Mouse (Mus musculus): Measurements from ENCODE around the gene Necab3. TPM values are rescaled to one million over a fixed set of nuclear protein-coding genes. Genes with fewer than 3 reads are reported as not detected.

Gene Necab3
- polyA plus RNA-seq, 1 experiment = not detected

GRCm38 (mm10) chr2:154525285-154525684 lies 33.4 kb downstream of the Necab3 start:
- Histone ChIP-seq H3K27ac (ENCODE audit: insufficient read depth, low read depth, low read length) (no peak overlapping the region), H3K4me3 (ENCODE audit: insufficient read depth, low read length) (no peak overlapping the region)
- TF ChIP-seq POLR2A (IDR thresholded peaks at IDR 0.05; ENCODE audit: borderline replicate concordance, low read depth, low read length) (no peak), CTCF (IDR thresholded peaks at IDR 0.05; ENCODE audit: low read depth, low read length) (no peak)

GRCm38 (mm10) chr2:154522334-154522733 lies 36.4 kb downstream of the Necab3 start:
- no peak for TF ChIP-seq CTCF (IDR thresholded peaks at IDR 0.05; ENCODE audit: low read depth, low read length)
- TF ChIP-seq POLR2A (IDR thresholded peaks at IDR 0.05; ENCODE audit: borderline replicate concordance, low read depth, low read length) = no peak
- no peak overlapping the region for H3K27ac ChIP-seq (ENCODE audit: insufficient read depth, low read depth, low read length)
- no peaks in the 10 kb centered on the region for H3K4me1 ChIP-seq (ENCODE audit: control insufficient read depth, insufficient read depth, low read length)
- H3K4me3 ChIP-seq (ENCODE audit: insufficient read depth, low read length) = no peak overlapping the region

More at GRCm38 (mm10) chr2:154525285-154525684, 33.4 kb downstream of the Necab3 start:
- no peaks in the 10 kb centered on the region for H3K4me1 ChIP-seq (ENCODE audit: control insufficient read depth, insufficient read depth, low read length)

- TF ChIP-seq POLR2A (IDR thresholded peaks at IDR 0.05; ENCODE audit: borderline replicate concordance, low read depth, low read length) = no peak
- TF ChIP-seq CTCF (IDR thresholded peaks at IDR 0.05; ENCODE audit: low read depth, low read length) = no peak
- Histone ChIP-seq H3K27ac (ENCODE audit: insufficient read depth, low read depth, low read length) (no peak overlapping the region), H3K4me3 (ENCODE audit: insufficient read depth, low read length) (no peak overlapping the region), H3K4me1 (ENCODE audit: control insufficient read depth, insufficient read depth, low read length) (no peaks in the 10 kb centered on the region)
These were observed 37.2 kb downstream of the Necab3 start for GRCm38 (mm10) chr2:154521449-154521848.

- H3K4me1 ChIP-seq (ENCODE audit: control insufficient read depth, insufficient read depth, low read length) = no peaks in the 10 kb centered on the region
- H3K4me3 ChIP-seq (ENCODE audit: insufficient read depth, low read length) = no peak overlapping the region
- TF ChIP-seq CTCF (IDR thresholded peaks at IDR 0.05; ENCODE audit: low read depth, low read length) (no peak), POLR2A (IDR thresholded peaks at IDR 0.05; ENCODE audit: borderline replicate concordance, low read depth, low read length) (no peak)
- no peak overlapping the region for H3K27ac ChIP-seq (ENCODE audit: insufficient read depth, low read depth, low read length)
These were observed 41.3 kb downstream of the Necab3 start for GRCm38 (mm10) chr2:154517424-154517823.

- Histone ChIP-seq H3K4me3 (ENCODE audit: insufficient read depth, low read length) (no peak overlapping the region), H3K27ac (ENCODE audit: insufficient read depth, low read depth, low read length) (no peak overlapping the region), H3K4me1 (ENCODE audit: control insufficient read depth, insufficient read depth, low read length) (no peaks in the 10 kb centered on the region)
- no peak for TF ChIP-seq POLR2A (IDR thresholded peaks at IDR 0.05; ENCODE audit: borderline replicate concordance, low read depth, low read length)
- no peak for TF ChIP-seq CTCF (IDR thresholded peaks at IDR 0.05; ENCODE audit: low read depth, low read length)
These were observed 41.7 kb downstream of the Necab3 start for GRCm38 (mm10) chr2:154516944-154517343.

- Histone ChIP-seq H3K4me3 (ENCODE audit: insufficient read depth, low read length) (no peak overlapping the region), H3K27ac (ENCODE audit: insufficient read depth, low read depth, low read length) (no peak overlapping the region), H3K4me1 (ENCODE audit: control insufficient read depth, insufficient read depth, low read length) (no peaks in the 10 kb centered on the region)
- TF ChIP-seq POLR2A (IDR thresholded peaks at IDR 0.05; ENCODE audit: borderline replicate concordance, low read depth, low read length) (no peak), CTCF (IDR thresholded peaks at IDR 0.05; ENCODE audit: low read depth, low read length) (no peak)
These were observed 48.5 kb downstream of the Necab3 start for GRCm38 (mm10) chr2:154510141-154510540.

- Histone ChIP-seq H3K27ac (ENCODE audit: insufficient read depth, low read depth, low read length) (no peak overlapping the region), H3K4me3 (ENCODE audit: insufficient read depth, low read length) (no peak overlapping the region), H3K4me1 (ENCODE audit: control insufficient read depth, insufficient read depth, low read length) (no peaks in the 10 kb centered on the region)
- no peak for TF ChIP-seq POLR2A (IDR thresholded peaks at IDR 0.05; ENCODE audit: borderline replicate concordance, low read depth, low read length)
- TF ChIP-seq CTCF (IDR thresholded peaks at IDR 0.05; ENCODE audit: low read depth, low read length) = no peak
These were observed 50.2 kb downstream of the Necab3 start for GRCm38 (mm10) chr2:154508450-154508849.

- no peaks in the 10 kb centered on the region for H3K4me1 ChIP-seq (ENCODE audit: control insufficient read depth, insufficient read depth, low read length)
- H3K27ac ChIP-seq (ENCODE audit: insufficient read depth, low read depth, low read length) = no peak overlapping the region
- no peak overlapping the region for H3K4me3 ChIP-seq (ENCODE audit: insufficient read depth, low read length)
- TF ChIP-seq POLR2A (IDR thresholded peaks at IDR 0.05; ENCODE audit: borderline replicate concordance, low read depth, low read length) (no peak), CTCF (IDR thresholded peaks at IDR 0.05; ENCODE audit: low read depth, low read length) (no peak)
These were observed 51.0 kb downstream of the Necab3 start for GRCm38 (mm10) chr2:154507566-154508283.

- no peak for TF ChIP-seq POLR2A (IDR thresholded peaks at IDR 0.05; ENCODE audit: borderline replicate concordance, low read depth, low read length)
- TF ChIP-seq CTCF (IDR thresholded peaks at IDR 0.05; ENCODE audit: low read depth, low read length) = no peak
- no peak overlapping the region for H3K4me3 ChIP-seq (ENCODE audit: insufficient read depth, low read length)
- H3K4me1 ChIP-seq (ENCODE audit: control insufficient read depth, insufficient read depth, low read length) = peaks cover 3% of the 10 kb centered on the region
- no peak overlapping the region for H3K27ac ChIP-seq (ENCODE audit: insufficient read depth, low read depth, low read length)
These were observed 51.6 kb downstream of the Necab3 start for GRCm38 (mm10) chr2:154507076-154507475.

- peaks cover 3% of the 10 kb centered on the region for H3K4me1 ChIP-seq (ENCODE audit: control insufficient read depth, insufficient read depth, low read length)
- H3K4me3 ChIP-seq (ENCODE audit: insufficient read depth, low read length) = no peak overlapping the region
- H3K27ac ChIP-seq (ENCODE audit: insufficient read depth, low read depth, low read length) = no peak overlapping the region
- TF ChIP-seq CTCF (IDR thresholded peaks at IDR 0.05; ENCODE audit: low read depth, low read length) (no peak), POLR2A (IDR thresholded peaks at IDR 0.05; ENCODE audit: borderline replicate concordance, low read depth, low read length) (no peak)
These were observed 57.9 kb downstream of the Necab3 start for GRCm38 (mm10) chr2:154500758-154501157.

All from bone marrow macrophage, adult 2 months (primary cell).